Mouse (Mus musculus): ENCODE results near the gene Itpk1. TPM values are rescaled to one million over a fixed set of nuclear protein-coding genes. Genes with fewer than 3 reads are reported as not detected.

Itpk1 gene
- polyA plus RNA-seq, 1 experiment from 2014 or later: 38.7 TPM

- Histone ChIP-seq H3K27me3 (no peaks in the 10 kb centered on the region), H3K4me1 (peaks cover 9% of the 10 kb centered on the region), H3K9ac (no peak overlapping the region), H3K36me3 (ENCODE audit: poor library complexity, severe bottlenecking) (no peaks in the 10 kb centered on the region), H3K27ac (no peak overlapping the region), H3K4me2 (no peak overlapping the region), H3K4me3 (no peak overlapping the region), H3K9me3 (replicated peaks) (no peaks in the 10 kb centered on the region)
- ATAC-seq: no peak
- 89% methylated on average over 5 of the region's 5 CpGs for WGBS
Observed at GRCm38 (mm10) chr12:102709896-102710295, 5.2 kb upstream of the Itpk1 start.

DNA sequence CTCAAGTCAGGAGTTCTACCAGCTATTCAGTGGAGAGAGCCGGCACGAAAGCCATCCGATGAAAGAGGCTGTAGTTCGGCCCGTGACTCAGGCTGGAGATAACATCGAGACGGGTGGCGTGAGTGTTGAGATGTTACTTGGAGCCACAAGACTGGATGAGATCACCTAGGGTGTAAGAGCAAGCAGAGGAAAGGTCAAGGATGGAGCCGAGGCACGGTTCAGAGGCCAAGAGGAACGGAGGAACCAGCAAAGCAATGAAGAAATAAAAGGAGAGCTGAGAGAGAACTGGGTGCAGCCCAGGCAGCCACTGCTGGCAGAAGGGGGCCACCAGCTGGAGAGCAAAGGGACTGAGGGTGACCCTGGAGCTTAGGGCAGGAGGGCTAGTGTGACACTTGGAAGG is 3.5 kb upstream of the Itpk1 start:
- Histone ChIP-seq H3K36me3 (ENCODE audit: poor library complexity, severe bottlenecking) (no peaks in the 10 kb centered on the region), H3K9ac (no peak overlapping the region), H3K27me3 (no peaks in the 10 kb centered on the region), H3K4me1 (peaks cover 20% of the 10 kb centered on the region), H3K4me2 (no peak overlapping the region), H3K4me3 (no peak overlapping the region), H3K9me3 (replicated peaks) (no peaks in the 10 kb centered on the region), H3K27ac (no peak overlapping the region)
- 82% methylated on average over 11 of the region's 11 CpGs for WGBS
- ATAC-seq: no peak

DNA sequence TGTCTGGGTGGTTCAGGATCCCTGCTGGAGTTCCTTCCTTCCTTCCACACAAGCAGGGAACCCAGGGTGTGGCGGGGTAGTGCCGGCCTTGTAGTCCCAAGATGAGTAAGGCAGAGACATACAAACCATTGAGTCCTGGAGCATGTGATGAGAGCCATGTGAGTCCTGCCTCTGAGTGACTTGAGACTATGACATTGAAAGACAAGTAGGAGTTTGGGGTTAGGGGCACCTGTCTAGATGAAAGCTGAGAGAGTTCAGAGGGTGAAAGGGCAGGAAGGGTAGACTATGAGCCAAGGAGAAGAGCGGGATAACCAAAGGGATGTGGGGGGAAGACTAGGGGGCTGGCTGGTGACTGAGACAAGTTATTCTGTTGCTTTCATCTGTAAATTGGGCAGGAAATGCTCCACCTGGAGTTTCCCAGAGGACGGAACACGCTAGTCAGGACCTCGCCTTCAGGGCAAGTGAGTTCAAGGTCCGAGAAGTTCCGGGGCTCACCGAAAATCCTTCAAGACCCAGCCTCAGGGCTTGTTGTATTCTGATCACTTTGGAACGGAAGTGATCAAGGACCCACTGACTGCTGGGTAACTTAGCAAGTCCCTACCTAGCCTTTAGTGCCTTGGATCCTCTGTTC is 2.2 kb upstream of the Itpk1 start:
- no peak overlapping the region for H3K4me3 ChIP-seq
- no peak for ATAC-seq
- H3K27me3 ChIP-seq: no peaks in the 10 kb centered on the region
- WGBS: 91% methylated on average over 10 of the region's 10 CpGs
- H3K9me3 ChIP-seq (replicated peaks): no peaks in the 10 kb centered on the region
- no peak overlapping the region for H3K27ac ChIP-seq
- no peaks in the 10 kb centered on the region for H3K36me3 ChIP-seq (ENCODE audit: poor library complexity, severe bottlenecking)
- H3K4me1 ChIP-seq: peaks cover 32% of the 10 kb centered on the region
- H3K4me2 ChIP-seq: no peak overlapping the region
- no peak overlapping the region for H3K9ac ChIP-seq

GRCm38 (mm10) chr12:102705906-102706640 is 1.3 kb upstream of the Itpk1 start:
- no peak for ATAC-seq
- Histone ChIP-seq H3K4me1 (peaks cover 39% of the 10 kb centered on the region), H3K4me2 (peak overlapping the region; percentile 90), H3K9ac (peak overlapping the region; percentile 84; the same call in 1 of the 2 replicates), H3K27me3 (no peaks in the 10 kb centered on the region), H3K9me3 (replicated peaks) (no peaks in the 10 kb centered on the region), H3K36me3 (ENCODE audit: poor library complexity, severe bottlenecking) (no peaks in the 10 kb centered on the region), H3K4me3 (peak overlapping the region; percentile 72; the same call in 1 of the 2 replicates), H3K27ac (no peak overlapping the region; the same call in 1 of the 2 replicates)
- 71% methylated on average over 6 of the region's 6 CpGs for WGBS

GRCm38 (mm10) chr12:102705216-102705871 is 614 bp upstream of the Itpk1 start:
- WGBS: 2% methylated on average over 45 of the region's 45 CpGs
- H3K9me3 ChIP-seq (replicated peaks): no peaks in the 10 kb centered on the region
- peak overlapping the region; percentile 84 for H3K9ac ChIP-seq
- H3K4me3 ChIP-seq: peak overlapping the region; percentile 72
- no peaks in the 10 kb centered on the region for H3K27me3 ChIP-seq
- peaks cover 47% of the 10 kb centered on the region for H3K4me1 ChIP-seq
- ATAC-seq: peak; percentile 76
- peak overlapping the region; percentile 90 for H3K4me2 ChIP-seq
- peak overlapping the region; percentile 86 for H3K27ac ChIP-seq
- H3K36me3 ChIP-seq (ENCODE audit: poor library complexity, severe bottlenecking): no peaks in the 10 kb centered on the region

DNA sequence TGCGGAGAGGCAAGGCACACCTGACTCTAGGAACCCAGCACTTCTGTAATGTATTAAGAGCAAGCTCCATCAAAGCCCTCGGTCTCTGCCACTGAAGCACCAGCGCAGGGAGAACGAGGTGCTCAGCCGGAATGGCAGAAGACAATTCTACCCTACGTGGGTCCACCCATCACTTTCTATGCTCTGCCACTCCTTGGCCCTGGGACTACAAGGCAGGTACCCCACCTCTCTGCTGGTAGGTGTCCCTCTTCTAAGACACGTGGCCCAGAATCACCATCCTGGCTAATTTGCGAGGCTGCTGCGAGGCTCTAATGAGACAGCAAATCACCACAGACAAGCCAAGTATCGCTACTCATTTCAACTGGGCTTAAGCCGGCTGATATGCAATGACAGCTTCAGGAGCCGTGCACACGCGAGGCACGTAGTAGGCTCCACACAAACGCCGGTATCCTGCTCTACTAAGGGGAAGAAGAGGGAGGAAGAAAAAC is 765 bp downstream of the Itpk1 start:
- Histone ChIP-seq H3K36me3 (ENCODE audit: poor library complexity, severe bottlenecking) (no peaks in the 10 kb centered on the region), H3K4me3 (peak overlapping the region; percentile 72), H3K27me3 (no peaks in the 10 kb centered on the region), H3K9ac (peak overlapping the region; percentile 84), H3K4me2 (peak overlapping the region; percentile 90), H3K27ac (peak overlapping the region; percentile 72), H3K9me3 (replicated peaks) (no peaks in the 10 kb centered on the region), H3K4me1 (peaks cover 60% of the 10 kb centered on the region)
- 4% methylated on average over 17 of the region's 17 CpGs for WGBS
- peak; percentile 16 for ATAC-seq

DNA sequence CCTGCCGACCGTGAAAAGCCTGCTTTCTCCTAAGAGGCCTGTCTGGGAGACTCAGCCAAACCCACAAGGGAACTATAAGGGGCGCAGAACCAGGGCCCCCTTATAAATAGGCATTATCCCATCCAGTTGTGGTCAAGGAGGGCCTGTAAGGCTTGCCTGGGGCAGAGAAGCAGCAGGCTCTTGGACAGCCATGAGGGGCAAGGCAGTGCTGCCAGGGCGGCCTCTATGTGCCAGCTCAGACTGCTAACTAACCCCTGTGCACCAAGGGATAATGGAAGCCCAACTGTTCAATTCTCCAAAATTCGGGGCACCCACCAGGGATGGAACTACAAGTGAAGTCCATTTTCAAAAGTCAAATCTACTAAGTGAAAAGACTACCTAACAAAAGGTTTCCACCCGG is 1.3 kb downstream of the Itpk1 start:
- 19% methylated on average over 6 of the region's 6 CpGs for WGBS
- no peak for ATAC-seq
- Histone ChIP-seq H3K27ac (peak overlapping the region; percentile 74), H3K9me3 (replicated peaks) (no peaks in the 10 kb centered on the region), H3K27me3 (no peaks in the 10 kb centered on the region), H3K4me3 (peak overlapping the region; percentile 72), H3K9ac (peak overlapping the region; percentile 84), H3K36me3 (ENCODE audit: poor library complexity, severe bottlenecking) (no peaks in the 10 kb centered on the region), H3K4me2 (peak overlapping the region; percentile 90), H3K4me1 (peaks cover 66% of the 10 kb centered on the region)

DNA sequence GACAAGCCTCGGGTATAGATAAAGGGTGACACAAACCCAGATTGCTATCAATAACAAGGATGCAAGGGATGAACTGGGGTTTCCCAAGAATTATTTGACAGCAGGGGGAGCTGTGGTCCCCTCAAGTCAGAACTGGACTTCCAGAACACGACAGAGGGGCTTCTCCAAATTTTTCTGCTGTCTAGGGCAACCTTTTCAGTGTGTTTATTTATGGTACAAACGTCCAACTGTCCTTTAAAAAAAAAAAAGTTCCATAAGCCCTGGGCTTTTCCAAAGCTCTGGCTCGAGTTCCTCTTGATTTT is 1.7 kb downstream of the Itpk1 start:
- Histone ChIP-seq H3K27ac (peak overlapping the region; percentile 74), H3K27me3 (no peaks in the 10 kb centered on the region), H3K4me1 (peaks cover 69% of the 10 kb centered on the region), H3K4me2 (peak overlapping the region; percentile 90), H3K9ac (peak overlapping the region; percentile 84), H3K4me3 (peak overlapping the region; percentile 72), H3K36me3 (ENCODE audit: poor library complexity, severe bottlenecking) (no peaks in the 10 kb centered on the region), H3K9me3 (replicated peaks) (no peaks in the 10 kb centered on the region)
- ATAC-seq: no peak
- WGBS: 2% methylated on average over 4 of the region's 4 CpGs

- Histone ChIP-seq H3K36me3 (ENCODE audit: poor library complexity, severe bottlenecking) (no peaks in the 10 kb centered on the region), H3K9me3 (replicated peaks) (no peaks in the 10 kb centered on the region), H3K27ac (peak overlapping the region; percentile 74), H3K9ac (peak overlapping the region; percentile 84; the same call in 1 of the 2 replicates), H3K4me1 (peaks cover 75% of the 10 kb centered on the region), H3K4me3 (peak overlapping the region; percentile 72), H3K27me3 (no peaks in the 10 kb centered on the region), H3K4me2 (peak overlapping the region; percentile 90)
- ATAC-seq: no peak
- 5% methylated on average over 15 of the region's 15 CpGs for WGBS
Observed at GRCm38 (mm10) chr12:102702356-102703110, 2.2 kb downstream of the Itpk1 start.

DNA sequence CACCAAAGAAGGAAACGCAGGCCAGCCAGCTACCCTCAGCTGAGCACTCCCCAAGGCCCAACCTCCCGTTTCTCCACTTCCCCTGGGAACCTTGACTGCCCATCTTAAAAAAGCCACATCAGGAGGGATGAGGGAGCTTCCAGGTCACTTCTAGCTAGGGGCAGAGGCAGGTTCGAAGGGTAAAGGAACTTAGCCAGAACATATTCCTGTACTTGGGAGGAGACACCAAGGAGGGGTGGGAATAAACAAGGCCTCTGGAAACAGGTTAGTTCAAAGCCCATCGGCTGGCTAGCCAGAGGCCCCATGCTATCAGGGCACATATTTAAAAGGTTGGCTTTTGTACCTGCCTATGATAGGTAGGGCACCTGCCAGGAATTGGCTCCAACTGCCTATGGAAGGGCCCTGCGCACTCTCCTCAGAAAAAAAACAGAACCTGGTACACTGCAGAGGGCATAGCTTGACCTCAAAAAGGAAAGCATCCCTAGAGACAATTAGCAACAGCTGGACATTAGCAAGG is 3.0 kb downstream of the Itpk1 start:
- Histone ChIP-seq H3K4me2 (peak overlapping the region; percentile 90), H3K27me3 (no peaks in the 10 kb centered on the region), H3K9me3 (replicated peaks) (no peaks in the 10 kb centered on the region), H3K36me3 (ENCODE audit: poor library complexity, severe bottlenecking) (no peaks in the 10 kb centered on the region), H3K4me3 (no peak overlapping the region), H3K27ac (no peak overlapping the region), H3K9ac (no peak overlapping the region), H3K4me1 (peaks cover 82% of the 10 kb centered on the region)
- no peak for ATAC-seq
- 94% methylated on average over 5 of the region's 5 CpGs for WGBS

- H3K4me2 ChIP-seq: no peak overlapping the region
- no peak for ATAC-seq
- 46% methylated on average over 12 of the region's 12 CpGs for WGBS
- H3K9me3 ChIP-seq (replicated peaks): no peaks in the 10 kb centered on the region
- no peak overlapping the region for H3K9ac ChIP-seq
- no peaks in the 10 kb centered on the region for H3K36me3 ChIP-seq (ENCODE audit: poor library complexity, severe bottlenecking)
- no peak overlapping the region for H3K27ac ChIP-seq
- H3K4me3 ChIP-seq: no peak overlapping the region
- H3K4me1 ChIP-seq: peaks cover 89% of the 10 kb centered on the region
- H3K27me3 ChIP-seq: no peaks in the 10 kb centered on the region
Observed at GRCm38 (mm10) chr12:102700453-102700852, 4.3 kb downstream of the Itpk1 start.

All from forebrain, embryonic 13.5 days (tissue).